Mouse (Mus musculus) kidney, postnatal 10 days (tissue): Measurements from ENCODE around the gene Zbp1.

ENCODE experiments used
- DNase-seq: peaks from one replicate; pipeline ENCODE4 v3.0.0; 2021; ENCODE audit warnings: mixed read lengths

The Zbp1 gene

GRCm38 (mm10) chr2:173209091-173209815 lies 9.5 kb downstream of the Zbp1 start:
- no peak for DNase-seq

GRCm38 (mm10) chr2:173207051-173207450 lies 11.7 kb downstream of the Zbp1 start:
- DNase-seq, result no peak

- no peak for DNase-seq
These were observed 13.1 kb downstream of the Zbp1 start for GRCm38 (mm10) chr2:173205563-173206099.

DNA sequence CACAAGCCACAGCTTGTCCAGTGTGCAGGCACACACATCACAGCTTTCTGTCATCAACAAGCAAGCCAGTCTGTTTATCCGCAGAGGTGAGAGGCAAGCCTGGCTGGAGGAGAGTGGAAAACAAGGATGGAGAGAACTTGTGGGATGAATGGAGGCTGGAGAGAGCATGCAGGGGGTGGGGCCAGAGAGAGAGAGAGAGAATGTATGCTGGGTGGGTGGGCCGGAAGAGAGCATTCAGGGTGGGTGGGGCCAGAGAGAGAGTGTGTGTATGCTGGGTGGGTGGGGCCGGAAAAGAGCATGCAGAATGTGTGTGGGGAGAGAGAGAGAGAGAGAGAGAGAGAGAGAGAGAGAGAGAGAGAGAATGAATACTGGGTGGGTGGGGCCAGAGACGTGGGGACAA lies 14.1 kb downstream of the Zbp1 start:
- no peak for DNase-seq

GRCm38 (mm10) chr2:173203726-173204125 lies 15.0 kb downstream of the Zbp1 start:
- DNase-seq, result no peak

DNA sequence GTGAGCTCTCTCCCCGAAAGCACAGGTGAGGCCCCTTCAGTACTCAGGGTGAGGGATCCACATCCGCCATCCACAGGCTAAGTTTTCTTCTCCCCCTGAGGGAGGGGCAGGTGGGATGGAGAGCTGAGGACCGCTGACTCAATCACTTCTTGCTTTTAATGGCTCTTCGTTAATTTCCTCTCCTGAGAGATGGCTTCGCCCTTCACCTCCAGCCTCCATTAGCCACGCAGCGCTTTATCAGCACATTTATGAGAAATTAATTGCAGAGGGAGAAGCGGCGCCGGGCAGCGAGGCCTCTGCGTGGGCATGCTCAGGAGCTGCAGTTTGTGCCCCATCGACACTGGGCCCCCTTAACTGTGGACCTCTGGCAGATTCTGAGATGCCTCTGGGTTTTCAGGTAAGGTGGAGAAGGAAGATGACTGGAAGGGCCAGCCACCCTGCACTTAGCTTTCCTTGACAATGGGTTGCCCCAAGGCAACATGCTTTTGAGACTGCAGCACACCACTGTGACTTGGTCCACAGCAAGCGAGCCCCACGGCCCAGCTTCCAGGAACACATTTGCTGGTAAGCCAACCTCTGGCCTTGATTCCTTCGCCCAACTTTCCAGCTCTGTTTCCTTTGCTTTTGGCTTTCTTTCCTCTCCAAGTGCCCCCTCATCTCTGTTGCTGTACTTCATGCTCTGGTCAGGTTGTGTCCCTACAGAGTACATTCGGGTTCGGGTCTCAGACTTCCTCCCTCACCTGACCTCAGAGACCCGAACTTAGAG lies 15.6 kb downstream of the Zbp1 start:
- no peak for DNase-seq

GRCm38 (mm10) chr2:173194796-173195195 lies 23.9 kb downstream of the Zbp1 start:
- no peak for DNase-seq

DNA sequence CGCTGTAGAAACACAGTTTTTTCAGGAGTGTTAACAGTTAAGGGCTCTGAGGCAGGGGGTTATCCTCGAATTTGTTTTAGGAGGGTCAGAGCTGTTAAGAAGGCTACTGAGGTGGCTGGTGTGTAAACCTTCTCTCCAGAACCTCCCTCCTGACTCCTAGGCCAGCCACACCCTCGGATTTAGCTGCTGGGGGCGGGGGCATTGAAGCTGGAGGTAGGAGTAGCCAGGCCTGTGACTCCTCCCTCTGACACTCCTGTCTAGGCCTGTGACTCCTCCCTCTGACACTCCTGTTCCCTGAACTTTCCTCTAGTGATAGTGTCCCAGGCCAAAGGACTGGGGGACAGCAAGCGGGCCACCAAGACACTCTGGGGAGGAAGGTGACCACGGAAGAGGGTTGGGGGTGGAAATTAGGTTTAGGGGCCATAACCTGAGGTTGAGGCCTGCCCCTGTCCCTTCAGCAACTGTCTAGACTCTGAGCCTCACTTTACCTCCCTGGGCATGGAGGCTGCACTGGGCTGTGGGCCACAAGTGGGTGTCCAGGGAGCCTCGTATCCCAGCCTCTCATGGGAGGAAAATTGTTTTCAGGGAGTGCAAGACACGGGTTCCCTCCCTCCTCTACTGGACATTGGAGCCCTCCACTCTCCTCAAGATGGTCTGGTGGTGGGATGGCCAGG lies 31.4 kb downstream of the Zbp1 start:
- DNase-seq, result peak; percentile 42

DNA sequence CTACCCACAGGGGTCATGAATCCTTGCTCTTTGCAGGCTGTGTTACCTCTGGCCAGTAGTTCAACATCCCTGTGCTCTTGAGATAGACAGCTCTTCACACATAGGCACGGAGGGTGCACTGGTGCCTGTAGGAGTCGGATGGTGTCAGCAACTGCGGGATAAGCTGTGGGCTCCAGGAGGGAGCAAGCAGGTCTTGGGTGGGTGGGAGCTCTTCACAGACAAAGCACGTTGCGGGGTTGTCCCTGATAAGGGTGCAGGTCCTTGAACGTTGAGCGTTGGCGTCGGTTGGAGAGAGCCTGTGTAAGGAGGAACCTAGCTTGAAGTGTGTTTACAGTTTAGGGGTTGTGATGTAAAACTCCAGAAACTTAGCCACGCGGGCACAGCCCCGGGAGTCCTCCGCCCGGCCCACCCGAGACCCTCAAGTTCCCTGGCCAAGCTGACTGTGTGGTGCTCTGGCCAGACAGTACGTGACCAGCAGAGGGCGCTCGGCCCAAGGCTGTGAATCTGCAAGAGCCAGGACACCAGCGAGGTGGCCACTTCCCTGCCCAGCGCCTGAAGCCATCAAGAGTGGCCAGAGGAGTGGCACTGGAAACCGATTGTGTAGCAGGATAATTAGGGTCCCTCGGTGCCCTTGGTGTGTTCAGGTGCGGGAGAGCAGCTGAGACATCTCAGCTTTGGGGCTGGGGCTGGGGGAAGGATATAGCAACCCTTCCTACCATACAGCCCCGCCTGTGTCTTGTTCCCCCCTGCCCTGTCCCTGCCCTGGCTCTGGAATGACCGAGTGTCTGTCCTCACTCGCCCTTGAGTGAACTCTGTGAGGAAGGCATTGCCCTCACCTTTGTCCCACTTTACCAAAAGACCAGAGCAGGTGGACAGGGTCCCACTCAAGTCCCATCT lies 32.4 kb downstream of the Zbp1 start:
- peak; percentile 95 for DNase-seq

DNA sequence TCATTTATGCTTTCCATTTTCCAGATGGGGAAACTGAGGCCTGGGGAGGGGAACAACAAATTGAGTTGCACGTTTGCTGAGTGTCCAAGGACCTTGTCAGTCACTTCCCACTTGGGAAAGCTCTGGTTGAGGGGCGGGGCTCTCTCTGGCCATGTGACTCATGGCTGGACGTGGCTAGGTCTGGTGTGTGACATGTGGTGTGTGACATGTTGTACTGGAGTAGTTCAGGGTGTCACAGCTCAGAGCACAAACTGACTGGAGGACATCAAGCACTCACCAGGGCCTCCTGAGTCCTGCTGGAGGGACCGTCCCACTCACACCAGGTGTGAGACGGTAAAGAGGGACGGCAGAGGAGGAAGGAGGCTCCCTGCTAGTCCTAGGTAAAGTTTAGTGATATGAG lies 33.4 kb downstream of the Zbp1 start:
- DNase-seq, result no peak

DNA sequence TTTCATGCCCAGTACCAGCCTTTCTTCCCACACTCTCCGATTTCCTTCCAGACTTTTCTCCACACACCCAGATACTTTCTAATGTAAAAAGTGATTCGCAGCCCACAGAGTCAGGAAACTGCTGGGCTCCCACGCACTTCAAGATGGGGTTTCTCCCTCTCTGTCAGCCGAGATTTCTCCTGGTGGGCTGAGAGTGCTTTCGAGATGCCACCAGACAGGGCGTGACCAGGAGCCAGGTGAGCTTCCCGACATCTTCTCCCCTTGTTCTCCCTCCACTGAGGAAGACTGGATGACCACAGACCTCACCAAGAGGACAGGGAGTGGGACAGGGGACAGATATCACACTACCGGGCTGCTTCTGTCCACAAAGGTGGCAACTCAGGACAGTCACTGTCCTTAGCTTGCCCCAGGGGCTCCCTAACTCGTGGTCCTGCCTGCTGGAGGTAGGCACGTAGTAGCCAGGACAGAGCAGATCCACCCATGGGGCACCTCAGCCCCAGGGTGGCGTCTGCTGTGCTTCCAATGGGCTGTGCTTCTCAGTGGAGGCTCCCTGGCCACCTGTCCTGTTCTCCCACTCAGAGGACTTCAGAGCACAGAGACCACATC lies 34.1 kb downstream of the Zbp1 start:
- no peak for DNase-seq

DNA sequence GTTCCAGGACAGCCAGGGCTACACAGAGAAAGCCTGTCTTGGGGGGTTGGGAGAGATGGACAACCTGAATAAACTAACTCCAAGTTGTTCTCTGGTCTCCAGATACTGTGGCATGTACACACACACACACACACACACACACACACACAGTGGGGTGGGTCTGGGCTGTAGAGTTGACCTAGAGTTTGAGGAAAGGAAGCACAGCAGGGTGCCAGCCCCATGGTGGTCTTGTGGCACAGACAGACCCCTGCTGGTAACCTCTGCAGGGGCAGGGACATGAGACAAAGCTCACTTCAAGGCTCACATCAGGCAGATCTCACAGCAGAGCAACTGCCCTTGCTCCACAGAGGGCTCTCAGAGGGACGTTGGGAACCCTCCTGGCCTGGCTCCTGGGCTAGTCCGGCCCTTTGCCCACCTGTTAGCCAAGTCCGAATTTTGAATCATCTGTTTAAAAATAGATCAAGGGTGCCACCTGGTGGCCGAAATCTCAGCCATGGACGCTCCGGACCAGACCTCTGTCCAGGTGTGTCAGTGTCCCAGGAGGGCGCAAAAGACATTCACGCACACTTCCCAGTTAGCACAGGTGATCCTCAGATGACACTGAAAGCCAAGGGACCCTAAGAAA lies 34.8 kb downstream of the Zbp1 start:
- DNase-seq, result peak; percentile 89

DNA sequence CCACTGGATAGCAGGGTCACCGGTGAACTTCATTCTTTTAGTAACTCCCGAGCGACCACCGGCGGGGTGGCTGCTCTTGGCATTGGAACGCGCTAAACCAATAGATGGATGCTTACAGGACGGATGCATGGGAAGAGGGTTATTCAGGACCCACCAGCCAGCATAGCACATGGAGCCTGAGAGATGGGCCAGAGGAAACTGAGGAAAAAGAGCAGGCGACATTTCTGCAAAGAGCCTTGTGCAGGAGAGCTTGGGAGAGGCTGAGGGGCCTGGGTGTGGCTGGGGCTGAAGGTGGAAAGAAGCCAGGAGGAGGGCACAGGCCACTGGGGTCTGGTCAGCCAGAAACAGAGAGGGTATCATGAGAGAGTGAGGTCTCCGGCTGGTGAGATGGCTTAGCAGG lies 35.4 kb downstream of the Zbp1 start:
- DNase-seq, result peak; percentile 15

DNA sequence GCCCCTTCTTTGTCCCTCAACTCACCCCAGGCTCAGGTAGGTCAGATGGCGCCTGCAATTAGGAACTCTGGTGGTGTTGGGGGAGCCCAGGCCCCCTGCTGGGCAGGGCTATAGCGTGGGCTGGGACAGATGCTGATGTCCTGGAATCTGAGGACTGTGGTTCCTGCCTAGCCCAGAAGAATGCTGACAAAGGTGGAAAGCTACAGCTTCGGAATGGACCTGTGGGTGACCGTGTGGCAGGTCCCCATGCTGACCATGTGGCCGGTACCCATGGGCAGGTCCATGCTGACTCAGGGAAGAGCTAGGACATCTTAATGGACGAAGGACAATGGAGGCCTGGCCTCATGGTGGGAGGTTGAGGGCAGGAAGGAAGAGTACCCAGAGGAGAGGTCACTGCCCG lies 35.9 kb downstream of the Zbp1 start:
- DNase-seq, result peak; percentile 8

DNA sequence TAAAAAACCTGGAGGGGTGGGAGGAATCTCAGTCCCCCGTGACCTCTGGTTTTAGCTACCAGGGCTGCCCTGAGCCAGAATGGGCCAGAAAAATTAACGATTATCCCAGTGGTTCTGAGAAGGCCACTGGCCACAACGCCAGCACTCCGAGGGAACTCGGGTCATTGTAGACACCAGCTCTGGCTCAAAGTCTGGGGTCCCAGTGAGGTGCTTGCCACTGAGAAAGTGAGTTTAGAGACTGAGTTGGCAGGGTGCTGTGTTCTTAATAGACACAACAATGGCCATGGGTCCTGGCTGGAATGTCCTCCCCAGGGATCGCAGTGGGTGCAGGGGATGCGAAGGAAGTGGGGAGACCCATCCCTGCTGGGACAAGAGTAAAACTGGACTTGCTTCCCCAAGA lies 36.8 kb downstream of the Zbp1 start:
- peak; percentile 49 for DNase-seq

GRCm38 (mm10) chr2:173181486-173181885 lies 37.2 kb downstream of the Zbp1 start:
- DNase-seq, result no peak

- DNase-seq, result no peak
These were observed 37.9 kb downstream of the Zbp1 start for GRCm38 (mm10) chr2:173180721-173181388.

GRCm38 (mm10) chr2:173180026-173180425 lies 38.7 kb downstream of the Zbp1 start:
- DNase-seq, result no peak

- DNase-seq, result peak; percentile 11
These were observed 39.7 kb downstream of the Zbp1 start for GRCm38 (mm10) chr2:173179046-173179445.

DNA sequence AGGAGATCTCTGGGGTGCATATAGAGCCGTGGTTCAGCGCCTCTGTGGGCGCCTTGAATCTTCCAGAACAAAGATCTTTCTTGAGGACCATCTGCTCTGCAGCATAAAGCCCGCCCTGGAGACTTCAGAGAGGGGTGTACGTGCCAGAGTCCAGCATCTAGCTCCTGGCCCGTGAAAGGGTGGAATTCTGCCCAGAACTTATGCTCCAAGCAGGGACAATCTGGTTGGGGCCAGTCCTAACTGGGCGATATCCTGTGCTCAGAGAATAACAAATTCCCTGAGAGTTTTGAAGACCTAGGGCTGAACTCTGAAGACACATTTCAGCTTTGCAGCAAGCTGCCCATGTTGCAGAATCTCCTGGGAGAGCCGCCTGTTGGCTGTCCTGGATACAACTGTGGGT lies 40.8 kb downstream of the Zbp1 start:
- DNase-seq, result peak; percentile 89

GRCm38 (mm10) chr2:173177481-173177880 lies 41.2 kb downstream of the Zbp1 start:
- peak; percentile 9 for DNase-seq
